Mouse (Mus musculus): ENCODE measurements around the gene Gm6890. TPM values are rescaled to one million over a fixed set of nuclear protein-coding genes. Genes with fewer than 3 reads are reported as not detected.
"Not testable (repeated sequence)": the region's sequence is repeated elsewhere in the genome, so short reads cannot be mapped to it uniquely, and the experiment has no call there.

Gm6890 gene
- total RNA-seq (2014; rRNA removed) (not detected in 2 replicates), polyA plus RNA-seq (2012; rRNA removed) (not detected in 2 replicates)

- 66% methylated on average over 9 of the region's 9 CpGs for WGBS
- not testable (repeated sequence) for H3K36me3 ChIP-seq (ENCODE audit: control insufficient read depth, insufficient read depth, low read length); H3K9ac ChIP-seq (ENCODE audit: low read depth, low read length); H3K27ac ChIP-seq (replicated peaks; ENCODE audit: insufficient read depth, low read depth, low read length); H3K4me3 ChIP-seq (ENCODE audit: insufficient read depth, low read depth, low read length); DNase-seq (ENCODE audit: extremely low read depth, low read depth, low spot score); H3K27me3 ChIP-seq (ENCODE audit: control insufficient read depth, insufficient read depth, low read length); H3K79me2 ChIP-seq (ENCODE audit: control insufficient read depth, insufficient read depth, low read length); H3K4me1 ChIP-seq (ENCODE audit: control insufficient read depth, insufficient read depth, low read length)
Measured at GRCm38 (mm10) chrX:74740627-74741026, at the start of gene Gm6890. Gene Gm6890, plus strand, starts transcription at chrX:74740927.

- not testable (repeated sequence) for H3K79me2 ChIP-seq (ENCODE audit: control insufficient read depth, insufficient read depth, low read length); H3K27me3 ChIP-seq (ENCODE audit: control insufficient read depth, insufficient read depth, low read length); H3K4me1 ChIP-seq (ENCODE audit: control insufficient read depth, insufficient read depth, low read length); H3K27ac ChIP-seq (replicated peaks; ENCODE audit: insufficient read depth, low read depth, low read length); H3K9ac ChIP-seq (ENCODE audit: low read depth, low read length); H3K4me3 ChIP-seq (ENCODE audit: insufficient read depth, low read depth, low read length); H3K36me3 ChIP-seq (ENCODE audit: control insufficient read depth, insufficient read depth, low read length); DNase-seq (ENCODE audit: extremely low read depth, low read depth, low spot score)
- WGBS = 83% methylated on average over 7 of the region's 10 CpGs
Measured at GRCm38 (mm10) chrX:74726195-74726594, 14.5 kb upstream of the Gm6890 start.

- no CpG with 5 or more reads among the region's 1 CpGs for WGBS
- not testable (repeated sequence) for H3K36me3 ChIP-seq (ENCODE audit: control insufficient read depth, insufficient read depth, low read length); H3K79me2 ChIP-seq (ENCODE audit: control insufficient read depth, insufficient read depth, low read length); H3K9ac ChIP-seq (ENCODE audit: low read depth, low read length); H3K27me3 ChIP-seq (ENCODE audit: control insufficient read depth, insufficient read depth, low read length); H3K27ac ChIP-seq (replicated peaks; ENCODE audit: insufficient read depth, low read depth, low read length); H3K4me1 ChIP-seq (ENCODE audit: control insufficient read depth, insufficient read depth, low read length); H3K4me3 ChIP-seq (ENCODE audit: insufficient read depth, low read depth, low read length)
- DNase-seq (ENCODE audit: extremely low read depth, low read depth, low spot score) = peak; percentile 0
Measured at GRCm38 (mm10) chrX:74770715-74771114, 30.0 kb downstream of the Gm6890 start.

Other genes starting within 250 kb of the Gm6890 start
- gene Olfr1326-ps1, start 166.0 kb upstream of the Gm6890 start, total RNA-seq (2014; rRNA removed) = not detected in 2 replicates
- not detected in 2 replicates for gene Olfr1326-ps1, start 166.0 kb upstream of the Gm6890 start, polyA plus RNA-seq (2012; rRNA removed)
- gene Olfr1325, start 148.2 kb upstream of the Gm6890 start, total RNA-seq (2014; rRNA removed) = not detected in 2 replicates
- gene Olfr1325, start 148.2 kb upstream of the Gm6890 start, polyA plus RNA-seq (2012; rRNA removed) = not detected in 2 replicates
- 0.07 and 0.09 TPM in 2 replicates for gene Gm5640, start 95.3 kb upstream of the Gm6890 start, total RNA-seq (2014; rRNA removed)
- 0.02 TPM in 1 of 2 replicates, not detected in the other for gene Gm5640, start 95.3 kb upstream of the Gm6890 start, polyA plus RNA-seq (2012; rRNA removed)
- not detected in 2 replicates for gene Gm5936, start 96.3 kb downstream of the Gm6890 start, total RNA-seq (2014; rRNA removed)
- gene Gm5936, start 96.3 kb downstream of the Gm6890 start, polyA plus RNA-seq (2012; rRNA removed) = 0.05 TPM in 1 of 2 replicates, not detected in the other